Mouse (Mus musculus): ENCODE measurements around the gene Ankrd24.
A peak's percentile ranks its signal among the peaks of the same experiment; 100 is the strongest.
"Not testable (repeated sequence)": the region's sequence is repeated elsewhere in the genome, so short reads cannot be mapped to it uniquely, and the experiment has no call there.

The Ankrd24 gene

DNA sequence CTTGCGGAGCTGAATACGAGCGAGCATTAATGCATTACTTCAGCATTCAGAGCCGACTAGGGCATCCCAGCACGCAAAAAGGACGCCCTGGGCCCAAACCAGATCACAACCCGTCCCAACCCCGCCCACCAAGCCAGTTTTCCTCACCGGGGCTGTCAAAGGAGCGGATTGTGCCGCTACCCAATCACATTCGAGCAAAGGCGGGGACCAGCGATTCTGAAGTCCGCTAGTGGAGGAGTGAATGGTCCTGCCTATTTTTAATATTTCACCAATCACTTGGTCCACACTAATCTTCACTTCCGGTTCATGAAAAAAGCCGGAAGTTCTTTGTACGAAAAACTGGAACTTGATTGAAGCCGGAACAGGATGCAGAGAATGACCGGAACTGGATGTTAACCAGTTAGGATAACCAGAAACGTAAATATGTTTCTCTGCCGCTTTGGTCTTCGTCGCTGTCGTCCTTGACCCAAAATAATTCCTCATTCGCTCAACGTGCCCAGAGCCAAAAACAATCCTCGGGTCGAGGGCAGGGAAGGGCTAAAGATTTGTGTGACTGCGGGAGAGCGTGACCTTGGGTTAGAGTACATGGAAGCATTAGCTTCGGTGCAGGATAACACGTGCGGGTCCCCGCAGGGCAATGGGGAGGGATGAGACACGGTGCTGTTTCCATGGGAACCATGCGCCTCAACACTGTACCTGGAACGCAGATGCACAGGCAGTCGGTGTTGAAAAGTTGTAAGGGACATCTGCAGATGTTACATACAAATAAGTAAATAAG, 22.2 kb upstream of the Ankrd24 start, which contains the start of gene BC025920:
BC025920 (plus strand) TSS at position 297 of the 778 bp plus-strand sequence.
- peak; percentile 98 for DNase-seq

DNA sequence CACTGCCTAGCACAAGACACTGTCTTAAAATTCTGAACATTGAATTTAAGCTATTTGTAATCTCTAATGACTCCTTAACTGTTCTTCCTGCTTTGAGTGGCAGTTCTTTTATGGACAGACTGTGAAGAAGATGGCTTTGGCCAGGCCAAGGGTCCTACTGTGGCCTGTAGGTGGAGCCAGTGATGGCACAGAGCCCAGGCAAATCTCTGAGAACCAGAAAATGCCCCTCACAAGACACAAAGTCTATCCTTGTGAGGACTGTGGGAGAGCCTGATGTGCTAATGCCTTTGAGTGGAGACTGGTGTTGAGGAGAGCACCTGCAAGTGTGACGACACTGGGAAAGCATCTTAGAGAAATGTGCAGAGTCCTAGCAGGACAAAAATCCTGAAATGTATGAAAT, 20.0 kb upstream of the Ankrd24 start:
- no peak for DNase-seq

DNA sequence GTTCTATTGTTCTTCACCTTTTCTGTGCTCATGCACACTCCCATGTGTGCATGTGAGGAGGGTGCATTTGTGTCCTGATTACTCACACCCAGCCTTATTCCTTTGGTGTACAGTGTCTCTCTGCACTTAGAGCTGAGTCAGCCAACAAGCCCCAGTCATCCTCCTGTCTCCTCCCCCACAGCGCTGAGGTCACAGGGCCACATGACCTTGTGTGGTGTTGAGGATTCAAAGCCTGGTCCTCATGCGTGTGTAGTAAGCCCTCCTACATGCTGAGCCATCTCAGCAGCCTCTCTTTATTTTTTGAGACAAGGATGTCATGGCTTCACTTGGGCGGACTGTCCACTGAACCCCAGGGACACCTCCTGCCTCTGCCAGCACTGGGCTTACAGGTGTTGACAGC, 15.6 kb upstream of the Ankrd24 start:
- DNase-seq, result no peak

DNA sequence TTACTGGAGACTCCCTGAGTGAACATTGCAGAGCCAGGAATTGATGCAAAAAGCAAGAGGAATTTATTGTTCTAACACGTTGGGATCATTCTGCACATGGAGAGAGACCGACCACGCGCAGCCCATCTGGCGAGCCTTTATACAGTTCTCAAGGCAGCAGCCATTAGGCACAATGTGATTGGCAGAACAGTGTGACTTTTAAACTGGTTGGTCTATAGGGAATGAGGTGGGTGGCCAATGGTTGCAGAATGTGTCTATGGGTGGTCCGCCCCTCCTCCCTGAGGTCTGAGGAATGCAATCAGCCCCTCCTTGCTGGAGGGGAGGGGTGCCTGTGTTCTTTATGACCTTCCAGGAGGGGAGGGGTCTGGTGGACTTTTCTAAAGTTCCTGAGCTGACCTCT, 12.9 kb upstream of the Ankrd24 start:
- DNase-seq, result no peak

DNA sequence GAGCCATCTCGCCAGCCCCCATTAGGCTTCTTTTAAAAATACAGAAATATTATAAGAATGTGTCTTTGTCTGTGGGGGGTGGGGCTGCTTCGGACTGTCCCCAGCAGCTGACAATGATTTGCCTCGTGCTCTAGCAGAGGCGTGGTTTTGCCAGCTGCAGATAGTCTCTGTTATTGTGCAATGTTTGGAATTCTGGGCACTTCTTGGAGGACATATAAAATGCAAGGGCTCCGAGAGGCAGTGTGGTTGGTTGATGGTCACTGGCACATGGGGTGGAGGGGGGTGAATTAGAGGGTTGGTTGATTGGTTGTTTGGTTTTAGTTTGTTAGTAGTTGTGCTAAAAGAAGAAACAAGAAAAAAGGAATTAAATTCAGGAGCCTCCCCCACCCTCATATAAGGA, 8.4 kb upstream of the Ankrd24 start:
- DNase-seq, result no peak

DNA sequence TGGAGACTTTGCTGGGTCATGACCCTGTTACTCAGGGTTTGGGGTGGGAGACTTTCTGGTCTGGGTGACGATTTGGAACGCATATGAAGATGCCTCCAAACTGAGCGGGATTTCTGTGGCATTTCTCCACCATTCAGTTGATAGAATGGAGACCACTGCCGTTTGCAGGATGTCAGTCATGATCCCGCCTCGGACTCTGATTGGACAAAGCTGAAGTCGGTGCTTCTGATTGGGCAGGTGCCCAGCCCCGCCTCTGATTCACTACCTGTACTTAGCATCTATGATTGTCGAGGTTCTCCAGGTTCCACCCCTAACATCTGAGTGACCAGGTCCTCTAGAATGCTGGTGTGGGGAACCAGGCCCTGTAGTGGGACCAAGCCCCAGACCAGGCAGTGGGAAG, 7.6 kb upstream of the Ankrd24 start:
- no peak for DNase-seq

DNA sequence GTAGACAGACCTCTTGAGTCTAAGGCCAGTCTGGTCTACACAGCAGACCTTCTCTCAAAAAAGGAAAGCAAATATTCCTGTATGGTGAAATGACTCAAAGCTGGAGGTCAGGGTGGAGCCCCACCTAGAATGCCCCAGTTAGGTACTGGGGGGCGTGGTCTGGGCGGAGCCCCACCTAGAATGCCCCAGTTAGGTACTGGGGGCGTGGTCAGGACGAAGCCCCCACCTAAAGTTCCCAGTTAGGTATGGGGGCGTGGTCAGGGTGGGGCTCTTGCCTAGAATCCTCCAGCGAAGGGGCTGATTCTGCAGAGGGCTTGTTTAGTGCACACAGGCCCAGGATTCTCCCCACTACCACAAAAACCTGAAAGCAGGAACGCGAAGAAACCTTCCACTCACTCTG, 4.9 kb upstream of the Ankrd24 start:
- no peak for DNase-seq

DNA sequence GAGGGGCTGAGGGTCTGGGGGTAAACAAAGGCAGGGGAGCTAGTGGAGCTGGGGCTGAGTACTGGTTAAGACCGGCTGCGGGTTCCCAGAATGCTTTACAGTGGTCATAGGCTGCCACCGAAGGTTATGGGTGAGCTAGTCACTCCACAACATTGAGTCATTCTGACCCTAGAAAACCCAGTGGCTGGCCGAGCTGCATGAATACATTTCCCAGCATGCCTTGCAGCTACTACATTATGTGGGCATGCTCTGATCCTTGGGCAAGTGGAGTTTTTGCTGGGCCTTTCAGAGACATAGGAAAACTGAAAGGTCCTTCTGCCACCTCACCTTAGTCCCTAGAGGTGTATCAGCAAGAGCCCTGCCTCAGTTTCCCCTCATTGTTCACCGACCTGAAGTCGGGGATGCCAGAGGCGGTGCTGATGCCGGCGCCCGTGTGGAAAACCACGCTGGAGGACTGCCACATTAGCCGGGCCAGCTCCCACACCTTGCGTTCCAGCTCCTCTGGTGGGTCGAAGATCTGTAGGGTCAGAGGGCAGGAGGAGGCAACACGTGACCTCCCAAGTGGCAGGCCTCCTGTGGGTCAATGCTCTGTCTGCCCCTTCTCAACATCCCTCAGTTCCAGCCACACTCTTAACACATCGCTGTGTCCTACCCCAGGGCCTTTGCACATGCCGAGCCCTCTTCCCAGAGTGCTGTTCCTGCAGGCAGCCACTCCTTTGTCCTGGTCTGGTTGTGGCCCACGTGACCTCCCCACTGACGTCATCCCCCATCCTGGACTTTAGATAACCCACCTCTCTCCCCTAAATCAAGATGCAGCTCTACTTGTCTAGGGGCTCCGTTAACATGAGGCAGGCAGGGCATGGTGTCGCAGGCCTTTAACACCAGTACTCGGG, 2.0 kb upstream of the Ankrd24 start:
- DNase-seq, result no peak

DNA sequence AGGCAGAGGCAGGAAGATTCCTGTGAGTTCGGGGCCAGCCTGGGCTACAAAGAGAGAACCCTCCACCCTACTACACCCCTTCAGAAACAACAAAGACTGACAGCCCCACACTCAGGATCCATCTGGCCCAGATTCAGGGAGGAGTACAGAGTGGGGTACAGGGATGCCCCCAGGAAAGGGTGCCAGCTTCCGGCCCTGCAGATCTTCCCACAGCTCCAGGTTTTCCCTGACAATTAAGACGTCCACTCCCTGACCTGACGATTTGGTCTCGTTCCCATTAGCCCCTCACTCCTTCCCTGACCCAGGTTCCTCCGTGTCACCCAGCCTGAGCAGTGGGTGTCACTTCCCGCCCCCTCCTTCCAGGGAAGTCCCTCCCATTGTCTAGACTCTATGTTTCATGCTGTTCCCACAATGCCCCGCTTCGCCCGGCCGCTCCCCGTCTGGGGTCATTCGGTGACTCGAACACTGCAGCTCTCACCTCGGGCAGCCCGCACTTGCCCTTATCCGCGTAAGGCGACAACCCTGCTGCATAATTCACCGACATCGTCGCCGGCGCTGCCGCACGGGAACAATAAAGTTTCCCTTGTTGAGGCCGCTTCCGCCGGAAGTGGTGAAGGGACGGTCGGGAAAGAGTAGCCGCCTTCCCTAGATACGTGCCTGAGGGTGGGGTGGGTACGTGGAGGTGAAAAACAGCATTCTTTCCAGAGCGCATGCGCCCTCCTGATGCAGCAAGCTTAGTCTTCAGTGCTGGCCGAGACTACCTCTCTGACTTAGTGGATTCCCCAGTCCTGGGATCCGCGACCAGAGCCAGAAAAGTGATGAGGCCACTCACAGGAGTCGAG, 1.1 kb upstream of the Ankrd24 start, which contains the start of gene Sirt6:
Sirt6 (minus strand) TSS at position 804 of the 842 bp plus-strand sequence.
- peak; percentile 96 for DNase-seq

DNA sequence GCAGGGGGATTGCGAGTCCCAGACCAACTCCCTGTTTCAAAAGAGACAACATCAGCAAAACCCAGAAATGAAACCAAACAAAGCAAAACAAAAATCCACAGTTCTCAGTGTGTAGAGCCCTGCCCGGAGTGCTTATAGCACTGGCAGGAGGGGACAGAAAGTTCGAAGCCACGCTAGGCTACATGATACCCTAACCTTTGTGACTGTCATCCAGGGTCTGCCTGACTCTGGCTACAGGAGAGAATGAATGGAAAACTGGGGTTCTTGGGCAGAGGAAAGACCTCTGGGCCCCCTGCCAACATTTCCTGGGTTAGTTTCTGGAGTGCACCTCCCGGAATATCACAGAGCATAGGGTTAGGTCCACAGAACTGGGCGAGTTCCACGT, 512 bp upstream of the Ankrd24 start:
- peak; percentile 17 for DNase-seq

DNA sequence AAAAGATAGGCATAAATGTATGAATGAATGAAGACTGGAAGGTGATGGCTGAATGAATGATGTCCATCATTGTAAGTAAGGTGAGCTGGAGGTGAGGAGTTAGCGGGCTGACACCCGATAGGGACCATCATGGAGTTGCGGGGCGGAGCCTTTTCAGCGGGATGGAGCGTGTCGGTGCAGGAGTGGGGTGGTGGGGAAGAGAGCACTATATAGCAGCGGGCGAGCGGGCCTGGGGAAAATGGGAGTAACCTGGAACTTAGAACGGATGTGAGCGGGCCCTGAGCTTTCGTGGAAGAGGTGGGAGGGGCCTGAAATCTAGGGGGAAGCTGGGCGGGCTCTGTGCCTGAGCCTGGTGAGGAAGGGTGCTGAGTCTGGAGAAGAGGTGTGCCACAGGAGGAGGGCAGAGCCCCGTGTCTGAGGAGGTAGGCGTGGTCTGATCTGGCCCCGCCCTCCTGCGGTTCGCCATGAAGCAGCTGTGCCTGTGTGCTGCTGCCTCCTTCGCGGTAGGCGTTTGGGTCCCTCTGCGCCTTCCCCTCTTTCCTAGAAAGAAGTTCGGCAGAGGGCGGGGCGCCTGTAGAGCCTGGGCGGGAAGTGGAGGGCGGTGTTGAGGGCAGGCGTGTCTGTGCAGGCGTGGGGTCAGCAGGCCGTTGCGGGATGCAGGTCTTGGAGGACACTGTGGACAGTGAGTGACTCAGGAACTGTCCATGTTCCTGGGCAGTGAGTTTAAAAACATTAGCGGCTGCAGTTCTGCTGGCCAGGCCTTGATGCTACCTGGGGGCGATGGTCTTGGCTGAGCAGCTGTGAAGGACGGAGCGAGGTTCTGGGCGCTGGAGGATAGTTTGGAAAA, 5.1 kb downstream of the Ankrd24 start:
- peak; percentile 92 for DNase-seq

DNA sequence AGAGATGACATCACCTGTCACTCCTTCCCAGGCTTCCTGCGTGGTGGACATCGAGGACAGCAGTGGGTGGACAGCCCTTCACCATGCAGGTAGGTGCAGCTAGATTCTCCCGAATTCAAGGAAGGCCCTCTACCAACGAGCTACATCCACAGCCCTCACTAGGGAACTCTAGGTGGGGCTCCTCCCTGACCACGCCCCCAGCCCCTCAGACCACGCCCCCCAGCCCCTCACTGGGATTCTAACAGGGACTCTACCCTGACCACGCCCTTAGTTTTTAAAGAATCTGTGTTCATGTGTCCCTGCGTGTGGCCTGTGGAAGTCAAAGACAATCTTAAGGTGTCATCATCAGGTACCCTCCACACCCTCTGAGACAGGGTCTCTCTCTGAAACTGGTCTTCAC, 8.0 kb downstream of the Ankrd24 start:
- no peak for DNase-seq

DNA sequence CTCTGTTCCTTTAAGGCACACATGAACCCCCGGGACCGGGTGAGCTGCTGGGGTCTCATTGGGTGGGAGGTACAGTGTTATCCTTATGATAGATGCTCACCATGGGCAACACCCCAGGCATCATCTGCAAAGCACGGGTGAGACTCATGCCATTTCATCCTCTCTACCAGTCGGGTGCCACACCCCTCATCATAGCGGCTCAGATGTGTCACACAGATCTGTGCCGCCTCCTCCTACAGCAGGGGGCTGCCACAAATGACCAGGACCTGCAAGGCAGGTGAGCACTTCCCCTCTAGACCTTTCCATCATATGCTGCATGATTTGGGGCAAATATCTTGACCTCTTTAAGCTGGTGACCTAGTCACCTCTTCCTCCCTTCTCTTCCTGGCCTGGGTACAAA, 9.8 kb downstream of the Ankrd24 start:
- no peak for DNase-seq

DNA sequence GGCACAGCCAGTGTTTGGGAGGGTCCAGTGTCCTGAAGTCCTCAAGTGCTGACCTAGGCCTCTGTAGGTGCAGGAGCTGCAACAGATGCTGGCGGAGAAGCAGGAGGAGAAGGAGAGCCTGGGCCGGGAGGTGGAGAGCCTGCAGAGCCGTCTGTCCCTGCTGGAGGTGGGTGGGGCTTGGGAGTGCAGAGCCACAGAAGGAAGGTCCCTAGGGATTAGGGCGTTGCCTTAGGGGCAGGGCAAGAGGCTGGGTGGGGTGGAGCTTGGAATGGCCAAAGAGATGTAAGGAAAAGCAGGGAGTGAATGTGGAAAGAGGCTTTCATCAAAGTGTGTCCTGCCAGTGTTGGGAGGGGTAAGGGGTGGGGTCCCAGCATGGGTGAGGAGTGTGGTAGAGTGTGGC, 12.5 kb downstream of the Ankrd24 start:
- not testable (repeated sequence) for DNase-seq

DNA sequence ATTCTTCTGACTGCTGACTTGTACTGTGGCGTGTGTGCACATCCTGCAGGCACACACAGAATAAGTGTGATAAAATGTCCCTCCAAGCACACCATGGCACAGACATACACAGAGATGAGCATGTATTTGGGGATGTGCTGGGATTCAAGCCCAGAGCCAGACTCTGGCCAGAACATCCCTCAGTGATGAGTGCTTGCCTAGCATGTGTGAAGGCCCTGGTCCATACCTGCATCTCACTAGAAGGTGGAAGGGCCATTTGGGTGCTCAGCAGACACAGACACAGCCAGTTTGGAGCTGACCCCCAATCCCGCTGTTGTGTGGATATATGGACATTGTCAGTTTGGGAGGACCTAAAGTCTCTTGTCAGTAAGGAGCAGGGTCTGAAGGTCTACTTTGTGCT, 13.2 kb downstream of the Ankrd24 start:
- no peak for DNase-seq

DNA sequence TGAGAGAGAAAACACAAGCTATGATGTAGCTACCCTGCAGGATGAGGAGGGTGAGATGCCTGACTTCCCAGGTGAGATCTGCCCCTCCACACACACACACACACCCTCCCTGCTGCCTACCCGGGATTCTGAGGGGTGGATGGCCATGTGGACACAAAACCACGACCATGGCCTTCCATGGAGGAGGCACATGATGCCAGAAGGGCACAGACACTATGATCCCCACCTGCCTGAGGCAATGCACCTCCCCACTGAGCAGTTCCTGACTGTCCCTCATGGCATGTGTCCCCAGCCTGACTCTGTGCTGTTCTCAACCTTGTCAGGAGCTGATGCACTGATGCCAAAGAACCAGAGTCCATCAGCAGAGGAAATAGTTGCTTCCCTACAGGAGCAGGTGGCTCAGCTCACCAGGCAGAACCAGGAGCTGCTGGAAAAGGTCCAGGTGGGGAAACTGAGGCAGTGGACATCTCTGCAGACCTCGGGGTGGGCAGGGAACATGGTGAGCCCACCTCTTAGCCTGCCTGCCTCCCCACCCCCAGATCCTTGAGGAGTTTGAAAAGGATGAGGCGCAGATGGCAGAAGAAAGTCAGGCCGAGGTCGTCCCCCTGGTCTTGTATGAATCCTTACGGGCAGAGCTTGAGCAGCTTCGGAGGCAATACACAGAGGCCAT, 13.8 kb downstream of the Ankrd24 start:
- no peak for DNase-seq

DNA sequence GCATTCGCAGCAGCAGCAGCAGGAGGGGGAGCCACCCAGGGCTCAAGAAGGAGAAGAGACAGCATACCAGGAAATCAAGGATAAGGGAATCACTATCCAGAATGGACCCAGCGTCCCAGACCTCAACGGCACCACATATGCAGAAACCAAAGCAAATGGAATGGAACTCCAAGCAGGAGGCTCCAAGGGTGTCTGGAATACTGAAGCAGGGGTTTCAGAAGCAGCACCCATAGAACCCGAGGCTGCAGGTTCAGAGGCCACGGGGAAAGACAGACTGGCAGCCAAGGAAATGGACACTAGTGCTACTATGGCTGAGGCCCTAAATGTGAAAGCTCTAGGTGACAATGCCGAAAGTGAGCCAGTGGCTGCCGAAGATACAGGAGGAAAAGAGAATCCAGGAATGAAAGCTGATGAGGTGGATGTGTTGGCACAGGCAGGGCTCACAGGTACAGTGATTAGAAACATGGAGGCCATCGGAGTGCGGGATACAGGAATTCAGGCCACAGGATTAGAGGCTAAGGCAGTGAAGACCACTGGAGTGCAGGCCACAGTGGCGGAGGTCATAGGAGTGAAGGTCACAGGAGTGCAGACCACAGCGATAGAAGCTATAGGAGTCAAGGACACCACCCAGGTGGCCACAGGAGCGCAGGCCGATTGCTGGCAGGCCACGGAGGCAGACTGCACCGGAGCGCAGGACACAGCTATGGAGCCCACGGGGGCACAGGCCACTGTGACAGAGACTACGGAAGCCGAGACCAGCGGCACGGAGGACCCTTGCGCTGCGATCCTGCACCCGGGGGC, 14.5 kb downstream of the Ankrd24 start:
- no peak for DNase-seq

DNA sequence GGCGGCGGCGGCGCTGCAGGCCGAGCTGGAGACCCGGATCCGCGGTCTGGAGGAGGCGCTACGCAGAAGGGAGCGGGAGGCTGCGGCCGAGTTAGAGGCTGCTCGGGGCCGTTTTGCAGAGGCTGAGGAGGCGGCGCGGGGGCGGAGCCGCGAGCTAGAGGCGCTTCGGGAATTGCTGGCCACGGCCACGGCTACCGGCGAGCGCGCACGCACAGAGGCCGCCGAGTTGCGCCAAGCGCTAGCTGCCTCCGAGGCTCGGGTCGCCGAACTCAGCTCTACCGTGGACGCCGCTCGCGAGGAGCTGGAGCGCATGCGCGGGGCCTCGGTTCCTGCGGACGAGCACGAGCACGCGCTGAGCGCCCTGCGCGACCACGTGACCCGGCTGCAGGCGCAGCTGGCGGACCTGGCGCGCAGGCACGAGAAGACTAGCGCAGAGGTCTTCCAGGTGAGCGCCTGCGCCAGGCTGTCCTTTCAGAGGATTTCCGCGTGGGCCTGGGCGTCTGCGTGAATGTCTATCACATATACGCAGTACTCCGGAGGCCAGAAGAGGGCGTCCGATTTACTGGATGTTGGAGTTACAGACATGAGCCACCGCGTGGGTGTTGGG, 15.2 kb downstream of the Ankrd24 start:
- DNase-seq, result peak; percentile 96

DNA sequence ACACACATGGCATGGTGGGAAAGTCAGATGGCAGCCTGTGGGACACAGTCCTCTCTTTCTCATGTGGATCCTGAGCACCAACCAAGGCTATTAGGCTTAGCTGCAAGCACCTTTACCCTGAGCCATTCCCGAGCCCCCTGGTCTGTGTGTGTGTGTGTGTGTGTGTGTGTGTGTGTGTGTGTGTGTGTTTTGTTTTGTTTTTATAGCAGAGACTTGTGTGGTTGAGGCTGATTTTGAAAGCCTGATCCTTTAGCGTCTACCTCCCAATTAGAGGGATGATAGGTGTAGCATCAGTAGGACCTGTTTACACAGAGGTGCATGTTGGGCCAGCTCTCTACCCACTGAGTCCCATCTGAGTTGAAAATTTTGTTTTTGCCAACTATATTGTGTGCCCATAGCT, 15.8 kb downstream of the Ankrd24 start:
- no peak for DNase-seq

DNA sequence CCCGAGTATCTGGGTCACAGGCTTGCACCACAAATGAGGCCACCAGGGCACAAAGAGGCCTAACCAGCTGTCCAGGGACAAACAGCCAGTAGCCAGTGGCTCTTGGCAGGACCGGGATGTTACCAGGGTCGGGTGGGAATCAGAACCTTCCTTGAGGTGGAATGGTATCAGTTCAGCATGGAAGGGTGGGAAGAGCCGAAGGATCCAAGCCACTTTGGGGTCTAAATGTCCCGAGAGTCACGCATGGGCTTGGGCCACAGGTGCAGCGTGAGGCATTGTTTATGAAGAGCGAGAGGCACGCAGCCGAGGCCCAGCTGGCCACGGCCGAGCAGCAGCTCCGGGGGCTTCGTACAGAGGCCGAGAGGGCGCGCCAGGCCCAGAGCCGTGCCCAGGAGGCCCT, 16.4 kb downstream of the Ankrd24 start:
- no peak for DNase-seq
